Mouse (Mus musculus): Measurements from ENCODE around the gene Rere. TPM values are rescaled to one million over a fixed set of nuclear protein-coding genes. Genes with fewer than 3 reads are reported as not detected.

Gene Rere
- total and polyA plus RNA-seq, 3 experiments: 4.1 to 31.8 TPM; not detected in 1

GRCm38 (mm10) chr4:150622641-150623040 is 341.2 kb downstream of the Rere start:
- no peak overlapping the region for H3K27ac ChIP-seq (ENCODE audit: control insufficient read depth, low read depth, low read length)
- DNase-seq (ENCODE audit: low read depth, low spot score): no peak
- H3K79me2 ChIP-seq (ENCODE audit: control insufficient read depth, insufficient read depth, low read length, poor library complexity): no peaks in the 10 kb centered on the region
- no peak overlapping the region for H3K9ac ChIP-seq (ENCODE audit: control insufficient read depth, low read depth, low read length, poor library complexity, severe bottlenecking)
- H3K36me3 ChIP-seq (ENCODE audit: control insufficient read depth in 1 of 2, insufficient read depth in 2 of 2, low read length in 2 of 2): no peaks in the 10 kb centered on the region
- no peaks in the 10 kb centered on the region for H3K27me3 ChIP-seq (ENCODE audit: control insufficient read depth in 1 of 2, insufficient read depth in 2 of 2, low read length in 2 of 2)
- no peaks in the 10 kb centered on the region; a peak in 1 of 4 replicates for H3K4me1 ChIP-seq (ENCODE audit: control insufficient read depth in 1 of 2, insufficient read depth in 2 of 2, low read length in 2 of 2)
- TF ChIP-seq JUND (IDR thresholded peaks at IDR 0.05; ENCODE audit: low read depth, low read length) (no peak), MAX (IDR thresholded peaks at IDR 0.05; ENCODE audit: low read length) (no peak), POLR2A (IDR thresholded peaks at IDR 0.05; ENCODE audit: control insufficient read depth in 1 of 2, insufficient read depth in 1 of 2, low read depth in 1 of 2, low read length in 2 of 2, poor library complexity in 1 of 2) (no peak), MEF2A (IDR thresholded peaks at IDR 0.05; ENCODE audit: extremely low read depth, insufficient replicate concordance, low read depth, low read length, poor library complexity, severe bottlenecking) (no peak)
- H3K4me3 ChIP-seq (ENCODE audit: control insufficient read depth in 1 of 2, insufficient read depth in 1 of 2, low read depth in 2 of 2, low read length in 2 of 2): no peak overlapping the region
- H3K9me3 ChIP-seq (replicated peaks; ENCODE audit: insufficient read depth, low read length): no peaks in the 10 kb centered on the region

- Histone ChIP-seq H3K9ac (ENCODE audit: control insufficient read depth, low read depth, low read length, poor library complexity, severe bottlenecking) (no peak overlapping the region), H3K27ac (ENCODE audit: control insufficient read depth, low read depth, low read length) (no peak overlapping the region), H3K9me3 (replicated peaks; ENCODE audit: insufficient read depth, low read length) (no peaks in the 10 kb centered on the region), H3K27me3 (ENCODE audit: control insufficient read depth in 1 of 2, insufficient read depth in 2 of 2, low read length in 2 of 2) (no peaks in the 10 kb centered on the region), H3K79me2 (ENCODE audit: control insufficient read depth, insufficient read depth, low read length, poor library complexity) (no peaks in the 10 kb centered on the region), H3K4me3 (ENCODE audit: control insufficient read depth in 1 of 2, insufficient read depth in 1 of 2, low read depth in 2 of 2, low read length in 2 of 2) (no peak overlapping the region), H3K36me3 (ENCODE audit: control insufficient read depth in 1 of 2, insufficient read depth in 2 of 2, low read length in 2 of 2) (no peaks in the 10 kb centered on the region), H3K4me1 (ENCODE audit: control insufficient read depth in 1 of 2, insufficient read depth in 2 of 2, low read length in 2 of 2) (no peaks in the 10 kb centered on the region; a peak in 1 of 4 replicates)
- TF ChIP-seq NELFE (IDR thresholded peaks at IDR 0.05; ENCODE audit: low read depth, low read length) (no peak), ETS1 (IDR thresholded peaks at IDR 0.05; ENCODE audit: low read depth, low read length) (no peak), SMC3 (IDR thresholded peaks at IDR 0.05; ENCODE audit: low read depth, low read length) (no peak), MAFK (IDR thresholded peaks at IDR 0.05; ENCODE audit: borderline replicate concordance, low read depth, low read length) (no peak), MYB (IDR thresholded peaks at IDR 0.05; ENCODE audit: low read depth, low read length) (no peak), HCFC1 (IDR thresholded peaks at IDR 0.05; ENCODE audit: low read depth, low read length) (no peak), EP300 (IDR thresholded peaks at IDR 0.05; ENCODE audit: low read depth in 1 of 2, low read length in 2 of 2) (no peak), ZMIZ1 (IDR thresholded peaks at IDR 0.05; ENCODE audit: low read depth, low read length) (no peak), POLR2A (IDR thresholded peaks at IDR 0.05; ENCODE audit: control insufficient read depth in 1 of 2, insufficient read depth in 1 of 2, low read depth in 1 of 2, low read length in 2 of 2, poor library complexity in 1 of 2) (no peak), JUND (IDR thresholded peaks at IDR 0.05; ENCODE audit: low read depth, low read length) (no peak), RAD21 (IDR thresholded peaks at IDR 0.05; ENCODE audit: low read depth, low read length) (no peak), USF1 (IDR thresholded peaks at IDR 0.05; ENCODE audit: low read depth, low read length) (no peak), CHD1 (IDR thresholded peaks at IDR 0.05; ENCODE audit: low read depth, low read length) (no peak)
- DNase-seq (ENCODE audit: low read depth, low spot score): no peak
These were observed 342.9 kb downstream of the Rere start for GRCm38 (mm10) chr4:150624214-150624823.

Measured in MEL (cell line).